Mouse (Mus musculus) spleen, adult 2 months (tissue): ENCODE data around the gene Scn11a.

ENCODE experiments used
- CTCF ChIP-seq: fragments of 200-500 bp; IDR thresholded peaks from 2 replicates; pipeline ENCODE4 v1.5.1; 2011; ENCODE audit warnings: mild to moderate bottlenecking, inconsistent platforms; ENCODE audit not compliant: insufficient read depth, insufficient read length, insufficient replicate concordance; ENCODE audit errors: extremely low read depth
- POLR2A ChIP-seq: fragments of 200-500 bp; IDR thresholded peaks from 2 replicates; pipeline ENCODE4 v1.6.1; 2011; ENCODE audit warnings: low read depth, low read length, inconsistent platforms

- TF ChIP-seq POLR2A: no peak
- no peak for TF ChIP-seq CTCF
Observed at GRCm38 (mm10) chr9:119780901-119781300, 44.4 kb downstream of the Scn11a start.
